Mouse (Mus musculus): ENCODE measurements at regions not wholly inside any gene's neighbourhood (a gene's known extent, or its start where the extent isn't known, plus 50 kb on each side); places are given as distances from the start of the nearest gene placed in this dataset.

DNA sequence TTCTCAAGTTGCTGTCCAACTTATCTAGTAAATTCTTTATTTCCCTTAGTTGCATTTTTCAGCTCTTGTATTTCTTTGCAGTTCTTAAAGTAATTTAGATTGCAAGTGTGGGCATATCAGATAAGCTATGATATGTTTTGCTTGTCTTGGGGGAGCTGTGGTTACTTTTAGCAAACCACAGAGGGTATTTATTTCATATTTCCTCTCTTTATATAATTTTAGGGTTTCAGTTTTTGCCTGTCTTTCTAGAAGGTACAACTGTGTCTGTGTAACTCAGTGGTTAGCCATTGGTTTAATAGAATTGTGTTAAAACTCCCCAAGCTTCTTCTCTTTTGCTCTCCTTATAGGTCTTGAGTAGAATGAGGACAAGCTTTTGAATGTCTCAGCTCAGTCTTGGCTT lies 109.7 kb upstream of the Sp4 start:
- DNase-seq (ENCODE audit: low spot score in 2 of 2) = no peak
- Histone ChIP-seq H3K27ac (no peak overlapping the region), H3K4me3 (no peak overlapping the region)
- TF ChIP-seq CTCF (conservative IDR thresholded peaks at IDR 0.05) = no peak

DNA sequence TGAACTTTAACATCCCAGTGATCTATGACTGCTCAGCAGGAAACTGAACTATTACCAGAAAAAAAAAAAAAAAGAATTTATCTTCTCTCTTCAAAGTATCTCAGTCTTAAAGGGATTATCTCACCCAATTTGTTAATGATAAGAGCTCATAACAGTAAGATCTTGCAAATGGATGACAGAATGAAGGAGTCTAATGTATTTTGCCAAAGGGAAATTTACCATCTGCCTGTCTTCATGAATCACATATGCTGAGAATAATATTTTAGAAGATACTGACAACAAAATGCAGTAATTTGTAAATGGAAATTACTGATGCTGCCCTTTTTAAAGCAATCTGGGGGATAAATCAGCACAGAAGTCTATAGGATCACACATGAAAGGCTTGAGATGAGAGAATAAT lies 103.9 kb upstream of the Sp4 start:
- TF ChIP-seq CTCF (conservative IDR thresholded peaks at IDR 0.05) = no peak
- no peak overlapping the region for H3K4me3 ChIP-seq
- H3K27ac ChIP-seq = no peak overlapping the region
- DNase-seq (ENCODE audit: low spot score in 2 of 2) = peak in 1 of 2 experiments; percentile 2

DNA sequence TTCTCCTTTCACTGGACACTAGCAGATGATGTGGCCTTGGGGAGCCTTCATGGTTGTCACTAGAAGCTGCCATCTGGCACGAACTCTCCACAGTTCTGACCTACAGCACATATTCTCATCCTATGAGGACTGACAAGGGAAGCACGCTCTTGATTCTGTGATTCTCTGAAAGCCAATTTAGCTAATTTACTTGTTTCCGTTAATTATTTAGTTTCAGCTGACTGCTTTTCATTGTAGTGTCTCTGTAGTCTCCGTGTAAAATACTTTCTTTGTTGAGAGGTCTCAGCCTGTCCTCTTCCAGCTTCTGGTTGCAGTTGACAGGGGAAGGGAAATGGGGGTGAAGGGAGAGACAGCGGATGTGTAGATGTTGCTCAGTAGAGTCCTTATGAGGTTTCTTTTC lies 102.9 kb upstream of the Sp4 start:
- Histone ChIP-seq H3K27ac (no peak overlapping the region), H3K4me3 (no peak overlapping the region)
- DNase-seq (ENCODE audit: low spot score in 2 of 2) = no peak
- no peak for TF ChIP-seq CTCF (conservative IDR thresholded peaks at IDR 0.05)

DNA sequence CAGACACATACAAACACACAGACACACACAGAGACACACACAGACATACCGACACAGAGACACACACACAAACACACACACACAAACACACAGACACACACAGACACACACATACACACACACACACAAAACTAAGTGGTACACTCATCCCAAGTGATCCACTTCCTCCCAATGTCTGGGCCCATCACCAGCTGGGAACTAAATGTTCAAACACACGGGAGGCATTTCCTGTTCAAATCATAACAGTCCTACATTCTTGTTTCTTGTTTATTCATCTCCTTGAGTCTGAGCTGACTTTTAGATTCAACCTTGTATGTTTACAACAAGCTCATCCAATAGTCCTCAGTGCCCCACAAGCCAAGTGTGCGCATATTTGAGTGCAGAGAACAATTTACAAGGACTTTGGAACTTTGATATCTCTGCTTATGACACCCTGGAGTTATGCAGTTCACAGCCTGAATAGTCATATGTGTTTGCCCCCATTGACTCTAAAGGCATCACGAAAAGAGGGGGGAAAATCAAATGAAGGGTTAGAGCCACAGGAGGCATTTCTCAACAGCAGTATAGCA lies 102.4 kb upstream of the Sp4 start:
- Histone ChIP-seq H3K4me3 (no peak overlapping the region), H3K27ac (no peak overlapping the region)
- no peak for TF ChIP-seq CTCF (conservative IDR thresholded peaks at IDR 0.05)
- no peak for DNase-seq (ENCODE audit: low spot score in 2 of 2)

DNA sequence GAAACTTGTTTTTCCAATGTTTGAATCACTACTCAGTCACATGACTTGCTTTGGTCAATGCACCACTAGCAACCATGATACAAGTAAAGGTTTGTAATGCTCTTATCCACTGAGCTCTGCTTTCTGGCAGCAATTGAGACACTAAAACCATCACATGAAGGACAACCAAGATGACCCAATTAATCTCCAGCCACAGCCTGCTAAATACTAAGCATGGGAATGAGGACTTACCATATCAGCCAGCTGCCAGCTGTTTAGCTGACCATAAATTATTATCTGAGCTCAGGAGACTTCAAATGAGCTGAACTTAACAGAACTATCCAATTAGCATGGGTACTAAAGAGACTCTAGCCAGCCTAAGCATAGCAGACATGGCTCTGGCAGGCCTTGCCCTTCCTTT lies 100.1 kb upstream of the Sp4 start:
- no peak overlapping the region for H3K27ac ChIP-seq
- no peak for DNase-seq (ENCODE audit: low spot score in 2 of 2)
- no peak for TF ChIP-seq CTCF (conservative IDR thresholded peaks at IDR 0.05)
- no peak overlapping the region for H3K4me3 ChIP-seq

DNA sequence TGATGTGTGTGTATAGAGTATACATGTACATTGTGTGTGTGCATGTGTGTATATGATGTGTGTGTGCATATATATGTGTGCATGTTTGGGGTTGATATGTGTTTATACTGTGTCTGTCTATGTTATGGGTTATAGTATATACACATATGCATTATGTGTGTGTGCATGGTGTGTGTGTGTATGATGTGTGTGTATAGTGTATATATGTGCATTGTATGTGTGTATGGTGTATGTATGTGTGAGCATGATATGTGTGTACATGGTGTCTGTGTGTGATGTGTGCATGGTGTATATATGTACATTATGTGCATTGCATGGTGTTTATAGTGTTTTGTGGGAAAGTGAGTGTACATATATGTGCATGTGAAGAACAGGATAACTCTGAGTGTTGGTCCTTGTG lies 90.4 kb upstream of the Sp4 start:
- Histone ChIP-seq H3K4me3 (no peak overlapping the region), H3K27ac (no peak overlapping the region)
- no peak for DNase-seq (ENCODE audit: low spot score in 2 of 2)
- TF ChIP-seq CTCF (conservative IDR thresholded peaks at IDR 0.05) = no peak

DNA sequence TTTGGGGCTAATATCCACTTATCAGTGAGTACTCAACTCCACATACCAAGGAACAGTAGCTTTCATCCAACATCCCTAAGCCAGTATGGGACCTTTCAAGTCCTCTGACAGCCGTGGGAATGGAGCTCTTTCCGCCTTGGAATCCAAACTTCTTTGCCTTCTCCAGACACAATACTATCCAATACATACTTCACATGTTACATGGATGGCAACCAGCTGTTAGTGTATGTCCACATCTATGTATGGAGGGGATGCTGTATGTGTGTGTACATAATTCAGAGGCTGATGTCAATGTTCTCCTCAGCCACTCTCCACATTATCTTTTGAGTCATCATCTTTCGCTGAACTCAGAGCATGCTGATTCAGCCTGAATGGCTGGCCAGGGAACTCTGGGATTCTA lies 79.8 kb upstream of the Sp4 start:
- DNase-seq (ENCODE audit: low spot score in 2 of 2) = no peak
- Histone ChIP-seq H3K4me3 (no peak overlapping the region), H3K27ac (no peak overlapping the region)
- TF ChIP-seq CTCF (conservative IDR thresholded peaks at IDR 0.05) = no peak

DNA sequence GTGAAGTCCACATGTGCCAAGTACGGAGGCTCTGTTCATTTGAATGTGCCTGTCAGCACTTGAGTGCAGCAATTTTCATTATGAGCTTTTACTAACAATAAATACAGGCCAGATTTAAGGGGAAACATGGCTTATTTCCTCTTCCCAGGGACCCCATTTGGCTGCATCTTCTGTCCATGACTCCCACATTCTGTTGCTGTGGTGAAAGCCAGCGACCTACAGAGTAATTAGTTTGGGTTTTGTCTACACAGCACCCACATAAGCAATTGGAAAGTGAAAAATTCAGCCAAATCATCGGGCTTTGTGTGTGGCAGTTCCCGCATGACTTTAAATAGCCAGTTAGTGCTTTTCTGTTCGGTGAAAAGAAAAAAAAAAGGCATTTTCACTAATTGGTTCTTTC lies 76.7 kb upstream of the Sp4 start:
- no peak for DNase-seq (ENCODE audit: low spot score in 2 of 2)
- no peak for TF ChIP-seq CTCF (conservative IDR thresholded peaks at IDR 0.05)
- no peak overlapping the region for H3K4me3 ChIP-seq
- no peak overlapping the region for H3K27ac ChIP-seq

DNA sequence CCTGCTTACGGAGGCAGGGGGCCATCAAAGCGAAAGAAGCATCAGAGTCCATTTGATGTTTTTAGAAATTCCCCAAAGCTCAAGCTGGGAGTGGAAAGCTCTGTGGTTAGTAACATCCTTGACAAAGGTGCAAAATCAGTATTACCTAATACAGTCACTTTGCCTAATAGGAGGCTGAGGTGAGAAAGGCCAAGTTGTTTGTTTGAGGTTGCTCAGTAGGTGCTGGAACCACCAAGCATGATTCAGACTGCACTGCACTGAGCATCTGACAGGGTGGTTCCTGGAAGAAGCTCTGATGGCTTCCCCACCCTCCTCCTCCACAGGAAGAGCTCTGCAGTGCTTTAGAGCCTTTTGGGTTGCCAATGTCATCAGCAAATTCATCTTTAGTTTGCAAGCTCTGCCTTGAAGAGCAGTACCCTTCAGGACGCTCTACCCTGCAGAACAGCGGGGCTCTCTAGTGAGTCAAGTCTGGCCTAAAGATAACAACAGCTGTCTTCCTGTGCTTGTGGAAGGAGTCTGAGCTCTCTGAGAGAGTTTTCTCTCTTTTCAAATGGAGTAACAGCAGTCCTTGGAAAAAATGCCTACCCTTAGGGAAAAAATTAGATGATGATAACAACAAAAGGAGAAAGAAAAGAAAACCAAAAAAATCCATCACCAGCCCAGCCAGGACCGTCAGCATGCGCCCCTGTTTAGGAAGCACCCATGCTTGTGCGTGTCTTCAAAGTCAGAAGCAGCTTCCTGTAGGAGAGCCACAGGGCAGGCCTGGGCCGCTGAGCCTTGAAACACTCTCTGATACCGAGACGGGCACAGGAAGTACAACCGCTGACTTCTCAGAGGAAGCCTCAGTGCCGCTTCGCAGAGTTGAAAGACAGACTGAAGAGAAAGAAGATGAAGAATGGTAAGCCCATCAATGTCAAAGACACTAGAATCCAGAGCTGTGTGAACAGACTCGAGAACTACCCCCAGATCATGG lies 75.6 kb upstream of the Sp4 start:
- no peak for TF ChIP-seq CTCF (conservative IDR thresholded peaks at IDR 0.05)
- no peak for DNase-seq (ENCODE audit: low spot score in 2 of 2)

DNA sequence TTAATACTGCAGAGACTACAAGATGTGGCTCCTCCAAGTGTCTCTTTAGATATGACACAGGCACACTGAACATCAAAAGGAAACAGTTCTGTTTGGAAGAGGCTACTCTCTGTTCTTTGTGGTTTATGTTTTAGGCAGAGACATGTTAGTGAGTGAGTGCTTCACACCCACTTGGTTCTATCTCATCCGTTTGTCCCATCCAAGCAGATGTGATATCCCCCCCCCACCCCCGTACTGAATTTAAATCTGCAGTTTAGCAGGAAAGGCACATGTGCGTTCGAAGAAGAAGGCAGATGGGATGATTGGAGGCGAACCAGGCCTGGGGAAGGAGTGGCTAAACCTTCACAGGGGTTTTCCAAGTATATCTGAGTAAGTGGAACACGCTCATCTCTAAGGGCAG lies 72.0 kb upstream of the Sp4 start:
- TF ChIP-seq CTCF (conservative IDR thresholded peaks at IDR 0.05) = no peak
- Histone ChIP-seq H3K27ac (no peak overlapping the region), H3K4me3 (no peak overlapping the region)
- DNase-seq (ENCODE audit: low spot score in 2 of 2) = peak in 1 of 2 experiments; percentile 11

More for the DNA sequence above, 75.6 kb upstream of the Sp4 start:
- H3K27ac ChIP-seq = no peak overlapping the region
- no peak overlapping the region for H3K4me3 ChIP-seq

DNA sequence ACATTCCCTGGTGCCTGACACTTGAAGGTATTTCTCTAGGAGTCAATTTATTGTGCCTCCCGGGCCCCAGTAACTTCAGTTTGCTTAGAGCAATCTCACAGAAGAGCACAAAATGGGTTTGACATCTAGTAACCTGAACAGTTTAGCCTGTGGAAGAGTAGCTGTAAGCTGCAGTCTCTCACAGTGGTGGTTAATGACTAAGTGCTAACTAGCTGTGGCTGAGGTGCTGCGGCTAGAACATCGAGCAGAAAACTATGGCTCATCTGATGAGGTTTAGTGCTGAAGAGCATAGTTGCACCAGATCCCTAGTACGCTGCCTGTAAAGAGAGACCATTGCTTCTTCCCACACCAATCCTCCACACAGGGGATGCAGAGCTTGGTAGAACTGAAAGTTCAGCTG lies 70.7 kb upstream of the Sp4 start:
- no peak overlapping the region for H3K4me3 ChIP-seq
- TF ChIP-seq CTCF (conservative IDR thresholded peaks at IDR 0.05) = no peak
- no peak for DNase-seq (ENCODE audit: low spot score in 2 of 2)
- no peak overlapping the region for H3K27ac ChIP-seq

DNA sequence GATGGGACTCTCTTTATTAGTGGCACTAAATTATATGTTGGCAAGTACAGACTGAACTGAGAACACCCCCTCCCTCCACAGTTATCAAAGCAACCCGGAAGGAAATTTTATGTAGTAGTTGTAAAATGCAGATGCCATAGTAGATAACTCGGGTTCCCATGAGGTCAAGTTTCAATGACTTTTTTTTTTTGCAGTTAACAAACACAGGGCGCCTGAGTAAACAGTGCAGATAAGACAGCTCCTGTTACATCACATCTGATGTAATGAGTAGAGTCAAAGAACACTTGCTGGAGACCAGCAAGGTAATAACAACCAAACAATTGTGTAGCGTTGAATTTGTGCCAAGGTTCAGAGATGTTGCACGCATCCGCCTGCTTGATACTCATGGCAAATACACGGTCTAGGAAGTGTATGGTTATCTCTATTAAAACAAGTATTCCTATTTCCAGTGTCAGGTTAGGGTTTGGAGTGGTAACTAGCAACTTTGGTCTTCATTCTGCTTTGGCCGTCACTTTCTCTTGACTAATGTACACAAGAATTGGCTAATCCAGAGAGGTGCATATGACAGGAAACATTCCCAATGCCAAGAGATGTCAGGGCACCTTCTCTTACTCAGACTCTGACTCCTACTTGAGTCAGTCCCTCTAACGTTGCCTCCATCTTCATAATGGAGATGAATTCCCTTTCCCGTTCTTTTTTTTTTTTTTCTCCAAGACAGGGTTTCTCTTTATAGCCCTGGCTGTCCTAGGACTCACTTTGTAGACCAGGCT lies 66.3 kb upstream of the Sp4 start:
- no peak for TF ChIP-seq CTCF (conservative IDR thresholded peaks at IDR 0.05)
- DNase-seq (ENCODE audit: low spot score in 2 of 2) = no peak
- H3K4me3 ChIP-seq = no peak overlapping the region
- H3K27ac ChIP-seq = no peak overlapping the region

DNA sequence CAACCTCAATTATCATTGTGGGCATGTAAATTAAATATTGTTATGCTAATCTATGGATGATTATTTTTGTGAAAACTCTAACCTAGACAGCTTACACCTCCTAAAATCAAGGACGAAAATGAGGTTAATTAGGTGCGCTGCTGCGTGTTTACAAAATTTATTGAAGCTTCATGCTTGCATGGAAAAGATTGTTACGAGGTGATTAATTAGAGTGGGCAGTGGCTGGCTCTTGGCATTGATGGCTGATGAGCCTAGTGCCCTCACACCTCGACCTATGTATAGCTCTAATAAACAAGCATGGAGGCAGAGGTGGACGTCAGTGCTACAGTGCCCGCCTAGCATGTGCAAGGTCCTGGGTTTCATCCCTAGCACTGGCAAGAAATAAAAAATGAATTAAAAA lies 51.6 kb upstream of the Sp4 start:
- H3K4me3 ChIP-seq = no peak overlapping the region
- TF ChIP-seq CTCF (conservative IDR thresholded peaks at IDR 0.05) = no peak
- DNase-seq (ENCODE audit: low spot score in 2 of 2) = no peak
- no peak overlapping the region for H3K27ac ChIP-seq

All from layer of hippocampus, adult 2 months (tissue).